Mouse (Mus musculus): ENCODE data around the gene Atp6ap2. TPM values are rescaled to one million over a fixed set of nuclear protein-coding genes. Genes with fewer than 3 reads are reported as not detected.

Atp6ap2 gene
- polyA plus RNA-seq, 1 experiment from 2014 or later: 187 TPM

Other genes with a start within 250 kb of the Atp6ap2 start
- gene 1810030O07Rik, start 85.9 kb downstream of the Atp6ap2 start, polyA plus RNA-seq (2015; fragmentation: Nextera tagmentation; extraction: Ambion mirVana): 36.6 and 37.0 TPM in 2 replicates
- 6.9 and 8.1 TPM in 2 replicates for gene Med14, start 174.3 kb downstream of the Atp6ap2 start, polyA plus RNA-seq (2015; fragmentation: Nextera tagmentation; extraction: Ambion mirVana)

Measured in intestine, embryonic 16.5 days (tissue).